Mouse (Mus musculus) CH12.LX (cell line): ENCODE data around the gene Sec61g.

Source experiments
- CTCF ChIP-seq, 2 experiments: IDR thresholded peaks in 1 of 2; conservative IDR thresholded peaks in 1 of 2; 2 replicates each; pipeline ENCODE4 v1.5.1; 2011 to 2012; ENCODE audit warnings: low read depth in 2 of 2, low read length in 2 of 2, improper control_type of control experiment in 1 of 2, inconsistent platforms in 1 of 2, mild to moderate bottlenecking in 1 of 2, moderate library complexity in 1 of 2
- EP300 ChIP-seq: IDR thresholded peaks from 2 replicates; pipeline ENCODE4 v1.6.1; 2011; ENCODE audit warnings: low read length, improper control_type of control experiment
- JUN ChIP-seq: IDR thresholded peaks from 2 replicates; pipeline ENCODE4 v1.6.1; 2011; ENCODE audit warnings: low read depth, mild to moderate bottlenecking, low read length, improper control_type of control experiment, moderate library complexity; ENCODE audit not compliant: insufficient read depth
- KAT2A ChIP-seq: IDR thresholded peaks from 2 replicates; pipeline ENCODE4 v1.6.1; 2012; ENCODE audit warnings: low read length, improper control_type of control experiment, inconsistent platforms; ENCODE audit not compliant: insufficient replicate concordance
- MAX ChIP-seq: IDR thresholded peaks from 2 replicates; pipeline ENCODE4 v1.6.1; 2011; ENCODE audit warnings: low read length, improper control_type of control experiment
- RCOR1 ChIP-seq: conservative IDR thresholded peaks from 2 replicates; pipeline ENCODE4 v1.6.1; 2012; ENCODE audit warnings: low read depth, mild to moderate bottlenecking, inconsistent platforms, low read length, improper control_type of control experiment
- SIN3A ChIP-seq: IDR thresholded peaks from 2 replicates; pipeline ENCODE4 v1.6.1; 2012; ENCODE audit warnings: low read length, improper control_type of control experiment, inconsistent platforms
- SMC3 ChIP-seq: IDR thresholded peaks from 2 replicates; pipeline ENCODE4 v1.6.1; 2011; ENCODE audit warnings: low read depth, low read length, improper control_type of control experiment
- UBTF ChIP-seq: IDR thresholded peaks from 2 replicates; pipeline ENCODE4 v1.6.1; 2012; ENCODE audit warnings: low read depth, mild to moderate bottlenecking, inconsistent platforms, low read length, improper control_type of control experiment, moderate library complexity
- ZC3H11A ChIP-seq: IDR thresholded peaks from 2 replicates; pipeline ENCODE4 v1.6.1; 2012; ENCODE audit warnings: low read depth, mild to moderate bottlenecking, inconsistent platforms, low read length, improper control_type of control experiment
- ZNF384 ChIP-seq: IDR thresholded peaks from 2 replicates; pipeline ENCODE4 v1.6.1; 2012; ENCODE audit warnings: low read depth, low read length, improper control_type of control experiment, inconsistent platforms

- no peak for TF ChIP-seq UBTF
- no peak for TF ChIP-seq CTCF (conservative IDR thresholded peaks at IDR 0.05 in 1 of 2, IDR thresholded peaks at IDR 0.05 in 1 of 2; ENCODE audit: low read depth in 2 of 2, low read length in 2 of 2)
- TF ChIP-seq ZNF384 = no peak
- TF ChIP-seq EP300 = no peak
- no peak for TF ChIP-seq SIN3A
- no peak for TF ChIP-seq SMC3
- TF ChIP-seq RCOR1 = no peak
- TF ChIP-seq KAT2A = no peak
- TF ChIP-seq JUN = no peak
- TF ChIP-seq MAX = no peak
- TF ChIP-seq ZC3H11A = no peak
These were observed 18.2 kb upstream of the Sec61g start for GRCm38 (mm10) chr11:16526467-16526866.
